Mouse (Mus musculus) ES-E14 (cell line): ENCODE results near the gene Gm20605. TPM values are rescaled to one million over a fixed set of nuclear protein-coding genes. Genes with fewer than 3 reads are reported as not detected.

Experiments
- DNase-seq: peaks from one replicate; pipeline ENCODE4 v3.0.0-alpha.2; 2013; ENCODE audit warnings: low read depth, low spot score
- H3K27ac ChIP-seq: 2 replicates; pipeline ENCODE4 v1.5.1; 2012; ENCODE audit warnings: low read depth, mild to moderate bottlenecking, low read length, moderate library complexity, mixed read lengths; ENCODE audit not compliant: poor library complexity, insufficient read depth, severe bottlenecking
- H3K36me3 ChIP-seq: 2 replicates; pipeline ENCODE4 v1.6.1; 2012; ENCODE audit warnings: mild to moderate bottlenecking, low read length, moderate library complexity, mixed read lengths; ENCODE audit not compliant: control insufficient read depth, poor library complexity, insufficient read depth, severe bottlenecking
- H3K4me1 ChIP-seq, 2 experiments: fragments of 150-350 bp in 1 of 2; sonication (generic) in 1 of 2; 2 replicates each; pipeline ENCODE4 v1.6.1; 2012; ENCODE audit warnings: low read length in 2 of 2, mild to moderate bottlenecking in 1 of 2, mixed read lengths in 1 of 2; ENCODE audit not compliant: control insufficient read depth in 2 of 2, insufficient read depth in 2 of 2, poor library complexity in 1 of 2
- H3K4me3 ChIP-seq, 2 experiments: fragments of 150-350 bp in 1 of 2; sonication (generic) in 1 of 2; 2 replicates each; pipeline ENCODE4 v1.5.1; 2012; ENCODE audit warnings: low read length in 2 of 2, low read depth in 1 of 2, mild to moderate bottlenecking in 1 of 2, mixed read lengths in 1 of 2; ENCODE audit not compliant: insufficient read depth in 1 of 2, poor library complexity in 1 of 2, severe bottlenecking in 1 of 2
- H3K9ac ChIP-seq: 2 replicates; pipeline ENCODE4 v1.6.1; 2012; ENCODE audit warnings: low read depth, mild to moderate bottlenecking, low read length, mixed read lengths; ENCODE audit not compliant: poor library complexity, insufficient read depth, severe bottlenecking
- H3K9me3 ChIP-seq: fragments of 150-350 bp; sonication (generic); 2 replicates; pipeline ENCODE4 v1.6.1; 2012; ENCODE audit warnings: low read depth, mild to moderate bottlenecking, low read length; ENCODE audit not compliant: control insufficient read depth, insufficient read depth
- CHD2 ChIP-seq: IDR thresholded peaks from 2 replicates; pipeline ENCODE4 v1.6.1; 2014; ENCODE audit warnings: mild to moderate bottlenecking, low read depth, low read length, inconsistent platforms
- HCFC1 ChIP-seq: IDR thresholded peaks from 2 replicates; pipeline ENCODE4 v1.6.1; 2012; ENCODE audit warnings: low read length, inconsistent platforms, borderline replicate concordance; ENCODE audit not compliant: insufficient read depth
- MAFK ChIP-seq: IDR thresholded peaks from 2 replicates; pipeline ENCODE4 v1.6.1; 2014; ENCODE audit warnings: mild to moderate bottlenecking, low read depth, low read length, inconsistent platforms; ENCODE audit not compliant: insufficient read depth
- ZC3H11A ChIP-seq: IDR thresholded peaks from 2 replicates; pipeline ENCODE4 v1.6.1; 2012; ENCODE audit warnings: low read depth, mild to moderate bottlenecking, inconsistent platforms, low read length, borderline replicate concordance
- ZNF384 ChIP-seq: IDR thresholded peaks from 2 replicates; pipeline ENCODE4 v1.6.1; 2012; ENCODE audit warnings: low read depth, low read length, inconsistent platforms
- in situ Hi-C, 2 experiments: fragments of 600-800 bp; cut with MboI; formaldehyde crosslinking; loops; one replicate each; pipeline ENCODE4 v1.15.1; 2025; ENCODE audit warnings: low sequenced_read_pairs in 2 of 2, inconsistent platforms in 1 of 2; ENCODE audit not compliant: unreplicated experiment in 2 of 2
- total RNA-seq: library from RNA; depleted of rRNA; stranded (reverse); fragments of 300-350 nt; gene quantifications from 2 replicates; pipeline ENCODE4 v1.2.3, GENCODE M21; 2012; rRNA removed

Gene Gm20605
- 7.8 and 13.6 TPM in 2 replicates for total RNA-seq

DNA sequence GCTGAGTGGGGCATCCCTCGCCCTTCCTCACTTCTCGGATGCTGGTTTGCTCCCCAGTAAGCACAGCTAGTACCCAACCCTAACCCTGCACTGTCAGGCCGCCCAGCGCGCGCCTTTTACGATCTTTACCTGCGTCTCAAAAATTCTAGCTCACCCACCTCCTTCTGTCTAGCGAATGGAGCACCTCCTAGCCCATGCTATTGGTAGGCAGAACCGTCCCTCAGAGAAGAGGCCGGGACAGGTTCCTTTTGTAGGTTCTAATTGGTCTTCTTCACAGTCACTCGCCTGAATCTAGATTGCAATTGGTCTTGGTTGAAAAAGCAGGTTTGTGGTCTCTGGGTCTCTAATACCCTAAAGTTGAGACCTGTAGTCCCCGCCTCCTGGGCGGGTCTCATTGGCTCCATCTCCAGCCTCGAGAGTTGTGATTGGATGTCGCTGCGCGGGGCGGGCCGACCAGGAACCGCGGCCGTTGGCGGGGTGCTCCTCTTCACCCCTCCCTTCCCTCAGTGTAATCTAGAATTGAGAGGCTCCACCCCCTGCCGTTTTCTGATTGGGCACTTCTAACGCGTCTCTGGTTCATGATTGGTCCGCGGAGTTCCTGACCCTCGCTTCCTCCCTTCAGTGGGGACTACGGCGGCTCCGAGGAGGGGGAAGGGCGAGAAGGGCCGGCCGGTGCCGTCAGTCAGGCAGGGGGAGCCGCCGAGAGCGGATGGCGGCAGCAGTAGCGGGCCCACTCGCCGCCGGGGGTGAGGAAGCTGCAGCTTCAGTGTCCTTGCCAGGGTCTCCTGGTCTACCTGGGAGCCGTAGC, at the start of gene Gm20605, which contains the start of the genes Fbxo24 and Lrch4:
Gm20605 (plus strand) TSS at position 678 of the 808 bp plus-strand sequence.
Fbxo24 (minus strand) TSS at position 505 of the 808 bp plus-strand sequence.
Lrch4 (plus strand) TSS at position 624 of the 808 bp plus-strand sequence.
- H3K9me3 ChIP-seq: no peaks in the 10 kb centered on the region
- peaks cover 0 to 27% of the 10 kb centered on the region in 2 experiments; a peak in 2 of 4 replicates for H3K4me1 ChIP-seq
- peaks cover 1% of the 10 kb centered on the region; the same call in 1 of the 2 replicates for H3K36me3 ChIP-seq
- H3K4me3 ChIP-seq: peak within 1 kb of the TSS; percentile 97 to 99
- peak; percentile 72 for TF ChIP-seq HCFC1
- no peak for TF ChIP-seq ZNF384
- peak; percentile 98 for TF ChIP-seq CHD2
- TF ChIP-seq ZC3H11A: no peak
- no peak for TF ChIP-seq MAFK
- H3K9ac ChIP-seq: peak within 1 kb of the TSS; percentile 95
- in situ Hi-C loops: no loop called here
- H3K27ac ChIP-seq: peak within 1 kb of the TSS; percentile 95
- peak; percentile 99 for DNase-seq

DNA sequence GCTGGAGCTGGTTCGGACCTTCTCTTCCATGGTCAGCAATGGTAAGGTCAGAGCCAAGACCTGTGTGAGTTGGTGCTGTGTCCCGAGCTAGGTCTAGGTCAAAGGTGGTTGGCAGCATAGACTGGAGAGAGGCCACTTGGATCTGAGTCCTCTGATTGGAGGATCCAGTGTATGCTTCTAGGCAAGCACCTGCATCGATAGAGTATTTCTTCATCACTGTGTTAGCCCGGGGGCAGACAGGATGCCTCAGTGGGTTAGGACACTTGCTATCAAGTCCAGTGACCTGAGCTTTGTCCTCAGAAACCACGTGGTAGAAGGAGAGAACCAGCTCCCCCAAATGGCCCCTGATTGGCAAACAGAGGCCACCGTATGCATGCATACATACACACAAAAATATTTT, 48.7 kb upstream of the Gm20605 start:
- H3K36me3 ChIP-seq: no peaks in the 10 kb centered on the region
- in situ Hi-C loops: no loop called here
- H3K9me3 ChIP-seq: no peaks in the 10 kb centered on the region
- H3K4me3 ChIP-seq: no peak overlapping the region
- H3K9ac ChIP-seq: no peak overlapping the region
- TF ChIP-seq MAFK (no peak), HCFC1 (no peak), ZC3H11A (no peak), CHD2 (no peak)
- no peak for DNase-seq
- no peak overlapping the region for H3K27ac ChIP-seq
- peaks cover 0 to 8% of the 10 kb centered on the region in 2 experiments; a peak in 1 of 4 replicates for H3K4me1 ChIP-seq

DNA sequence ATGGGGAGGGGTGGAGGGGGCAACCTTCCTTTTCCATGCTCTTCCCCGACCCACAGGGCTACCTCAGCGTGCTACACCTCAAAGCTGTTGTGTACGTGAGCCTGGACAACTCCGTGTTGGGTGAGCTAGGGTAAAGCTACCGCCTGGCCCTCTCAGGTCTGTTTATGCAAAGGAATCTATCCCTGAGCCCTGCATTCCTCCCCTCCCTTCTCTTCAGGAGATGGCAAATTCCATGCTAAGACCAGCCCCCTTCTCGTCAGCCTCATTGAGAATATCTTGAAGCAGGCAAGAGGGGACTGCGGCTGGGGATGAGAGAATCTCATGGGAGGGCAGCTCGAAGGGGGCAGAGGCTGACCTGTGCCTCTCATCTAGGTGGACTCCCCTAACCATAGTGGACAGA, 46.3 kb upstream of the Gm20605 start:
- in situ Hi-C loops: no loop called here
- no peak for DNase-seq
- no peak for TF ChIP-seq ZNF384
- no peak for TF ChIP-seq ZC3H11A
- no peak for TF ChIP-seq HCFC1
- no peak for TF ChIP-seq CHD2
- no peak for TF ChIP-seq MAFK
- H3K4me3 ChIP-seq: no peak overlapping the region
- no peaks in the 10 kb centered on the region for H3K9me3 ChIP-seq
- H3K9ac ChIP-seq: no peak overlapping the region
- H3K4me1 ChIP-seq: peaks cover 1 to 13% of the 10 kb centered on the region in 2 experiments; a peak in 3 of 4 replicates
- H3K27ac ChIP-seq: no peak overlapping the region
- H3K36me3 ChIP-seq: no peaks in the 10 kb centered on the region

DNA sequence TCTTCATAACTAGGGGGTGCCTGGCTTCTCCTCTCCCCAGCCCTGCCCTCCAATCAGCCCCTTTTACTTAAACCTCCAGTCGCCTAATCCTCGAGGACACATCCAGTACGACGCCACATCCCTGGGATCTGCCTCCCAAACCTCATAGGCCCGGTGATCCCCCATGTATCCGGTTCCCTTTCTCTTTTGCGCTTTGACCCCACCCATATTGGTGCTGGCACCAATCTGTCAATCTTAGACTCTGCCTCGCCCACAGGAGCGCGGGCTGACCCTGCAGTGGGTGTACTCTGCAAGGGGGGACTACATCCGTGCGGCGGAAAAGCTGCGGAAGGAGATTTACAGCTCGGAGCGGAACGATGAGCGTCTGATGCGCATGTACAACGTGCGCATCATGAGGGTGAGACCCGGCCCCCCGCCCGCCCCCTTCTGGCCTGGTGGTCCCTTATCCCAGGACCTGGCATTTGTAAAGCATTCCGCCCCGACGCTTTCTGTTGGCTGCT, 45.3 kb upstream of the Gm20605 start:
- Histone ChIP-seq H3K9ac (peak overlapping the region; percentile 42), H3K36me3 (no peaks in the 10 kb centered on the region), H3K27ac (no peak overlapping the region), H3K4me3 (peak overlapping the region; percentile 46 to 50; a peak in 3 of 4 replicates), H3K9me3 (no peaks in the 10 kb centered on the region), H3K4me1 (peaks cover 1 to 13% of the 10 kb centered on the region in 2 experiments; a peak in 3 of 4 replicates)
- in situ Hi-C loops: no loop called here
- no peak for DNase-seq
- TF ChIP-seq MAFK (no peak), ZNF384 (no peak), HCFC1 (no peak), ZC3H11A (no peak)
